Mouse (Mus musculus) layer of hippocampus, adult 18-20 months (tissue): ENCODE measurements around the gene Rnf212b. TPM values are rescaled to one million over a fixed set of nuclear protein-coding genes. Genes with fewer than 3 reads are reported as not detected.

Experiments used
- total RNA-seq, 2 experiments: library from RNA; stranded (reverse); gene quantifications; 2 replicates each; pipeline ENCODE4 v1.2.3; 2021

Gene Rnf212b
- total RNA-seq, 2 experiments from 2014 or later = not detected

Other genes with a start within 250 kb of the Rnf212b start
- gene Ajuba, start 236.6 kb upstream of the Rnf212b start, total RNA-seq = under 1 TPM; 0.86 to 0.89 TPM
- gene 4931414P19Rik, start 208.1 kb upstream of the Rnf212b start, total RNA-seq = 1 to 10 TPM; 5.6 TPM
- 100 to 1,000 TPM; 209 to 210 TPM for gene Psmb5, start 196.1 kb upstream of the Rnf212b start, total RNA-seq
- gene Psmb11, start 192.7 kb upstream of the Rnf212b start, total RNA-seq = under 1 TPM; 0.25 to 0.54 TPM
- gene Gm17606, start 173.2 kb upstream of the Rnf212b start, total RNA-seq = not detected
- gene Cdh24, start 172.8 kb upstream of the Rnf212b start, total RNA-seq = 10 to 100 TPM; 20.4 to 22.3 TPM
- gene 1700123O20Rik, start 127.9 kb upstream of the Rnf212b start, total RNA-seq = 10 to 100 TPM; 23.4 to 24.4 TPM
- gene Acin1, start 127.2 kb upstream of the Rnf212b start, total RNA-seq = 100 to 1,000 TPM; 196 to 207 TPM
- gene Gm29776, start 115.3 kb upstream of the Rnf212b start, total RNA-seq = not detected
- not detected for gene Cebpe, start 102.0 kb upstream of the Rnf212b start, total RNA-seq
- gene Slc7a8, start 32.2 kb upstream of the Rnf212b start, total RNA-seq = 10 to 100 TPM; 52.3 to 53.1 TPM
- 10 to 100 TPM; 22.7 to 22.8 TPM for gene Homez, start 56.8 kb downstream of the Rnf212b start, total RNA-seq
- 10 to 100 TPM; 19.3 to 19.7 TPM for gene Ppp1r3e, start 63.4 kb downstream of the Rnf212b start, total RNA-seq
- 100 to 1,000 TPM; 121 to 124 TPM for gene Bcl2l2, start 69.2 kb downstream of the Rnf212b start, total RNA-seq
- gene Gm20521, start 69.3 kb downstream of the Rnf212b start, total RNA-seq = 1 to 10 TPM in 1 of 2 experiments, under 1 TPM in 1; 0.45 to 7.3 TPM
- gene Pabpn1, start 78.4 kb downstream of the Rnf212b start, total RNA-seq = 100 to 1,000 TPM; 227 to 252 TPM
- gene Slc22a17, start 99.0 kb downstream of the Rnf212b start, total RNA-seq = 100 to 1,000 TPM; 691 to 697 TPM
- 10 to 100 TPM in 1 of 2 experiments, 1 to 10 TPM in 1; 9.9 to 10.5 TPM for gene Efs, start 112.0 kb downstream of the Rnf212b start, total RNA-seq
- gene Il25, start 118.6 kb downstream of the Rnf212b start, total RNA-seq = not detected
- gene Cmtm5, start 122.1 kb downstream of the Rnf212b start, total RNA-seq = 10 to 100 TPM; 77.1 to 86.1 TPM
- gene Myh6, start 152.8 kb downstream of the Rnf212b start, total RNA-seq = 1 to 10 TPM; 3.7 to 5.0 TPM
- gene Gm17428, start 162.8 kb downstream of the Rnf212b start, total RNA-seq = not detected
- gene Myh7, start 180.5 kb downstream of the Rnf212b start, total RNA-seq = 10 to 100 TPM; 10.1 to 14.4 TPM
- gene Ngdn, start 201.3 kb downstream of the Rnf212b start, total RNA-seq = 10 to 100 TPM; 30.2 to 32.7 TPM